Mouse (Mus musculus) C2C12 (cell line): Measurements from ENCODE around the gene Yipf1. TPM values are rescaled to one million over a fixed set of nuclear protein-coding genes. Genes with fewer than 3 reads are reported as not detected.

Source experiments
- H3K27me3 ChIP-seq: one replicate; pipeline ENCODE4 v1.6.1; 2011; ENCODE audit not compliant: control insufficient read depth, insufficient read depth, insufficient read length
- H3K36me3 ChIP-seq: one replicate; pipeline ENCODE4 v1.6.1; 2011; ENCODE audit not compliant: control insufficient read depth, insufficient read depth
- H3K4me3 ChIP-seq: one replicate; pipeline ENCODE4 v1.5.1; 2011; ENCODE audit warnings: mild to moderate bottlenecking, control low read depth; ENCODE audit not compliant: poor library complexity, insufficient read depth, severe bottlenecking
- H3K79me2 ChIP-seq: one replicate; pipeline ENCODE4 v1.6.1; 2011; ENCODE audit not compliant: control insufficient read depth, insufficient read depth
- H3K79me3 ChIP-seq: one replicate; pipeline ENCODE4 v1.6.1; 2011; ENCODE audit warnings: low read depth, control low read depth
- H3ac ChIP-seq: one replicate; pipeline ENCODE3; 2011; ENCODE audit warnings: low read depth; ENCODE audit not compliant: control insufficient read depth, insufficient read length
- CEBPB ChIP-seq: IDR thresholded peaks from one replicate; pipeline ENCODE4 v1.6.1; 2011; ENCODE audit warnings: low read depth, mild to moderate bottlenecking, control low read depth, moderate library complexity
- CTCF ChIP-seq: IDR thresholded peaks from one replicate; pipeline ENCODE4 v1.5.1; 2011; ENCODE audit not compliant: control insufficient read depth, insufficient read depth, insufficient read length
- FOSL1 ChIP-seq: IDR thresholded peaks from one replicate; pipeline ENCODE4 v1.8.0; 2011; ENCODE audit warnings: mild to moderate bottlenecking, low read length; ENCODE audit not compliant: poor library complexity, insufficient read depth, severe bottlenecking
- MAX ChIP-seq: IDR thresholded peaks from one replicate; pipeline ENCODE4 v1.6.1; 2011; ENCODE audit warnings: mild to moderate bottlenecking, control low read depth
- MYOD1 ChIP-seq: IDR thresholded peaks from one replicate; pipeline ENCODE4 v1.6.1; 2011; ENCODE audit warnings: low read depth; ENCODE audit not compliant: control insufficient read depth, insufficient read length
- MYOG ChIP-seq: IDR thresholded peaks from one replicate; pipeline ENCODE4 v1.6.1; 2011; ENCODE audit not compliant: control insufficient read depth, insufficient read length; ENCODE audit errors: extremely low read depth
- USF1 ChIP-seq: IDR thresholded peaks from one replicate; pipeline ENCODE4 v1.6.1; 2011; ENCODE audit warnings: low read depth, mild to moderate bottlenecking, control low read depth, moderate library complexity
- polyA plus RNA-seq: library from polyadenylated mRNA; unstranded; fragments of >200 nt; fragmentation: generic; extraction: Trizol; gene quantifications from one replicate; pipeline ENCODE4 v1.2.1, GENCODE M21; 2012; ENCODE audit warnings: missing spikeins

Yipf1 gene
- polyA plus RNA-seq, 1 experiment, result 35.1 TPM

GRCm38 (mm10) chr4:107393771-107394170 lies 79.6 kb downstream of the Yipf1 start:
- Histone ChIP-seq H3K27me3 (no peaks in the 10 kb centered on the region), H3K36me3 (peaks cover 95% of the 10 kb centered on the region), H3K79me3 (no peaks in the 10 kb centered on the region), H3K4me3 (no peak overlapping the region), H3ac (no peak overlapping the region), H3K79me2 (no peaks in the 10 kb centered on the region)
- TF ChIP-seq MYOG (no peak), MAX (no peak), CTCF (no peak), CEBPB (no peak), USF1 (no peak), MYOD1 (no peak), FOSL1 (no peak)

Other genes with a start within 250 kb of the Yipf1 start
- 75.5 TPM for gene Mrpl37, start 247.5 kb upstream of the Yipf1 start, polyA plus RNA-seq
- 9.5 TPM for gene Cyb5rl, start 247.4 kb upstream of the Yipf1 start, polyA plus RNA-seq
- gene Cdcp2, start 217.5 kb upstream of the Yipf1 start, polyA plus RNA-seq, result not detected
- 142 TPM for gene Tmem59, start 136.0 kb upstream of the Yipf1 start, polyA plus RNA-seq
- 15.6 TPM for gene Tceanc2, start 135.2 kb upstream of the Yipf1 start, polyA plus RNA-seq
- not detected for gene Ldlrad1, start 105.2 kb upstream of the Yipf1 start, polyA plus RNA-seq
- 32.5 TPM for gene Lrrc42, start 60.8 kb upstream of the Yipf1 start, polyA plus RNA-seq
- gene Hspb11, start 60.8 kb upstream of the Yipf1 start, polyA plus RNA-seq, result 15.5 TPM
- gene Dio1, start 7.2 kb upstream of the Yipf1 start, polyA plus RNA-seq, result not detected
- 22.8 TPM for gene Ndc1, start 53.4 kb downstream of the Yipf1 start, polyA plus RNA-seq
- 0.40 TPM for gene Glis1, start 120.2 kb downstream of the Yipf1 start, polyA plus RNA-seq